Mouse (Mus musculus): ENCODE measurements at regions not wholly inside any gene's neighbourhood (a gene's known extent, or its start where the extent isn't known, plus 50 kb on each side); places are given as distances from the start of the nearest gene placed in this dataset.
A peak's percentile ranks its signal among the peaks of the same experiment; 100 is the strongest.

- no peaks in the 10 kb centered on the region for H3K4me1 ChIP-seq (ENCODE audit: control insufficient read depth, insufficient read depth, low read depth, low read length)
- H3K9me3 ChIP-seq (ENCODE audit: control insufficient read depth, low read length): peaks cover 2% of the 10 kb centered on the region; the same call in 1 of the 2 replicates
- H3K27ac ChIP-seq (ENCODE audit: low read depth, low read length): no peak overlapping the region
- H3K9ac ChIP-seq (ENCODE audit: low read depth, low read length): no peak overlapping the region
- no peaks in the 10 kb centered on the region for H3K36me3 ChIP-seq (ENCODE audit: control insufficient read depth, insufficient read depth, low read length)
- no peaks in the 10 kb centered on the region for H3K27me3 ChIP-seq (replicated peaks; ENCODE audit: control insufficient read depth, insufficient read depth, low read length)
- no peak for ATAC-seq
- WGBS: 89% methylated on average over 1 of the region's 1 CpGs
- H3K4me3 ChIP-seq (ENCODE audit: low read length): no peak overlapping the region
- no peak overlapping the region for H3K4me2 ChIP-seq (ENCODE audit: low read length)
These were observed 52.0 kb downstream of the Gm11983 start for GRCm38 (mm10) chr11:6785471-6785870.

GRCm38 (mm10) chr11:6782826-6783225, 54.6 kb downstream of the Gm11983 start:
- WGBS: 93% methylated on average over 14 of the region's 14 CpGs
- no peaks in the 10 kb centered on the region for H3K9me3 ChIP-seq (ENCODE audit: control insufficient read depth, low read length)

GRCm38 (mm10) chr11:6779752-6780151, 57.7 kb downstream of the Gm11983 start:
- H3K9me3 ChIP-seq (ENCODE audit: control insufficient read depth, low read length): no peaks in the 10 kb centered on the region
- no peak overlapping the region for H3K4me2 ChIP-seq (ENCODE audit: low read length)
- no peak overlapping the region for H3K4me3 ChIP-seq (ENCODE audit: low read length)
- no peaks in the 10 kb centered on the region for H3K36me3 ChIP-seq (ENCODE audit: control insufficient read depth, insufficient read depth, low read length)
- WGBS: 81% methylated on average over 5 of the region's 5 CpGs
- H3K4me1 ChIP-seq (ENCODE audit: control insufficient read depth, insufficient read depth, low read depth, low read length): peaks cover 4% of the 10 kb centered on the region; the same call in 1 of the 2 replicates
- H3K9ac ChIP-seq (ENCODE audit: low read depth, low read length): no peak overlapping the region
- H3K27ac ChIP-seq (ENCODE audit: low read depth, low read length): no peak overlapping the region
- no peak for ATAC-seq
- H3K27me3 ChIP-seq (replicated peaks; ENCODE audit: control insufficient read depth, insufficient read depth, low read length): no peaks in the 10 kb centered on the region

More at GRCm38 (mm10) chr11:6782826-6783225, 54.6 kb downstream of the Gm11983 start:
- no peak overlapping the region for H3K27ac ChIP-seq (ENCODE audit: low read depth, low read length)
- no peak overlapping the region for H3K4me3 ChIP-seq (ENCODE audit: low read length)
- H3K4me1 ChIP-seq (ENCODE audit: control insufficient read depth, insufficient read depth, low read depth, low read length): peaks cover 4% of the 10 kb centered on the region; the same call in 1 of the 2 replicates
- H3K4me2 ChIP-seq (ENCODE audit: low read length): no peak overlapping the region
- H3K36me3 ChIP-seq (ENCODE audit: control insufficient read depth, insufficient read depth, low read length): no peaks in the 10 kb centered on the region
- H3K27me3 ChIP-seq (replicated peaks; ENCODE audit: control insufficient read depth, insufficient read depth, low read length): no peaks in the 10 kb centered on the region
- H3K9ac ChIP-seq (ENCODE audit: low read depth, low read length): no peak overlapping the region
- no peak for ATAC-seq

GRCm38 (mm10) chr11:6778596-6779360, 58.7 kb downstream of the Gm11983 start:
- 18% methylated on average over 10 of the region's 10 CpGs for WGBS
- no peaks in the 10 kb centered on the region for H3K9me3 ChIP-seq (ENCODE audit: control insufficient read depth, low read length)
- no peaks in the 10 kb centered on the region for H3K27me3 ChIP-seq (replicated peaks; ENCODE audit: control insufficient read depth, insufficient read depth, low read length)
- H3K27ac ChIP-seq (ENCODE audit: low read depth, low read length): no peak overlapping the region
- no peak overlapping the region for H3K9ac ChIP-seq (ENCODE audit: low read depth, low read length)
- ATAC-seq: no peak
- H3K36me3 ChIP-seq (ENCODE audit: control insufficient read depth, insufficient read depth, low read length): no peaks in the 10 kb centered on the region
- H3K4me2 ChIP-seq (ENCODE audit: low read length): no peak overlapping the region
- H3K4me1 ChIP-seq (ENCODE audit: control insufficient read depth, insufficient read depth, low read depth, low read length): peaks cover 4% of the 10 kb centered on the region; the same call in 1 of the 2 replicates
- H3K4me3 ChIP-seq (ENCODE audit: low read length): no peak overlapping the region

GRCm38 (mm10) chr11:6777566-6777965, 59.9 kb downstream of the Gm11983 start:
- Histone ChIP-seq H3K4me2 (ENCODE audit: low read length) (no peak overlapping the region), H3K27me3 (replicated peaks; ENCODE audit: control insufficient read depth, insufficient read depth, low read length) (no peaks in the 10 kb centered on the region), H3K27ac (ENCODE audit: low read depth, low read length) (no peak overlapping the region), H3K9ac (ENCODE audit: low read depth, low read length) (no peak overlapping the region), H3K4me1 (ENCODE audit: control insufficient read depth, insufficient read depth, low read depth, low read length) (peaks cover 4% of the 10 kb centered on the region; the same call in 1 of the 2 replicates), H3K36me3 (ENCODE audit: control insufficient read depth, insufficient read depth, low read length) (no peaks in the 10 kb centered on the region), H3K9me3 (ENCODE audit: control insufficient read depth, low read length) (no peaks in the 10 kb centered on the region), H3K4me3 (ENCODE audit: low read length) (no peak overlapping the region)
- 83% methylated on average over 1 of the region's 1 CpGs for WGBS
- ATAC-seq: no peak

GRCm38 (mm10) chr11:6774656-6775055, 62.8 kb downstream of the Gm11983 start:
- H3K4me3 ChIP-seq (ENCODE audit: low read length): no peak overlapping the region
- H3K36me3 ChIP-seq (ENCODE audit: control insufficient read depth, insufficient read depth, low read length): no peaks in the 10 kb centered on the region
- H3K9ac ChIP-seq (ENCODE audit: low read depth, low read length): no peak overlapping the region
- no peak for ATAC-seq
- 0 out of 2 replicates have a peak, but pooled peaks cover 2% of the 10 kb centered on the region for H3K9me3 ChIP-seq (ENCODE audit: control insufficient read depth, low read length)
- peaks cover 4% of the 10 kb centered on the region; the same call in 1 of the 2 replicates for H3K4me1 ChIP-seq (ENCODE audit: control insufficient read depth, insufficient read depth, low read depth, low read length)
- no peak overlapping the region for H3K27ac ChIP-seq (ENCODE audit: low read depth, low read length)
- H3K27me3 ChIP-seq (replicated peaks; ENCODE audit: control insufficient read depth, insufficient read depth, low read length): no peaks in the 10 kb centered on the region
- H3K4me2 ChIP-seq (ENCODE audit: low read length): no peak overlapping the region
- 77% methylated on average over 4 of the region's 4 CpGs for WGBS

GRCm38 (mm10) chr11:6773951-6774350, 63.5 kb downstream of the Gm11983 start:
- ATAC-seq: no peak
- 90% methylated on average over 5 of the region's 5 CpGs for WGBS
- Histone ChIP-seq H3K4me1 (ENCODE audit: control insufficient read depth, insufficient read depth, low read depth, low read length) (peaks cover 4% of the 10 kb centered on the region; the same call in 1 of the 2 replicates), H3K4me3 (ENCODE audit: low read length) (no peak overlapping the region), H3K4me2 (ENCODE audit: low read length) (no peak overlapping the region), H3K27me3 (replicated peaks; ENCODE audit: control insufficient read depth, insufficient read depth, low read length) (no peaks in the 10 kb centered on the region), H3K9ac (ENCODE audit: low read depth, low read length) (no peak overlapping the region), H3K27ac (ENCODE audit: low read depth, low read length) (no peak overlapping the region), H3K9me3 (ENCODE audit: control insufficient read depth, low read length) (0 out of 2 replicates have a peak, but pooled peaks cover 2% of the 10 kb centered on the region), H3K36me3 (ENCODE audit: control insufficient read depth, insufficient read depth, low read length) (no peaks in the 10 kb centered on the region)

GRCm38 (mm10) chr11:6773364-6773763, 64.1 kb downstream of the Gm11983 start:
- 0 out of 2 replicates have a peak, but pooled peaks cover 2% of the 10 kb centered on the region for H3K9me3 ChIP-seq (ENCODE audit: control insufficient read depth, low read length)
- H3K27ac ChIP-seq (ENCODE audit: low read depth, low read length): no peak overlapping the region
- ATAC-seq: no peak
- no peaks in the 10 kb centered on the region for H3K4me1 ChIP-seq (ENCODE audit: control insufficient read depth, insufficient read depth, low read depth, low read length)
- 9% methylated on average over 1 of the region's 1 CpGs for WGBS
- H3K27me3 ChIP-seq (replicated peaks; ENCODE audit: control insufficient read depth, insufficient read depth, low read length): no peaks in the 10 kb centered on the region
- no peak overlapping the region for H3K4me2 ChIP-seq (ENCODE audit: low read length)
- H3K36me3 ChIP-seq (ENCODE audit: control insufficient read depth, insufficient read depth, low read length): no peaks in the 10 kb centered on the region
- no peak overlapping the region for H3K9ac ChIP-seq (ENCODE audit: low read depth, low read length)
- no peak overlapping the region for H3K4me3 ChIP-seq (ENCODE audit: low read length)

- 0 out of 2 replicates have a peak, but pooled peaks have one; percentile 3 for ATAC-seq
- Histone ChIP-seq H3K4me1 (ENCODE audit: control insufficient read depth, insufficient read depth, low read depth, low read length) (no peaks in the 10 kb centered on the region), H3K4me2 (ENCODE audit: low read length) (no peak overlapping the region), H3K27ac (ENCODE audit: low read depth, low read length) (no peak overlapping the region), H3K36me3 (ENCODE audit: control insufficient read depth, insufficient read depth, low read length) (no peaks in the 10 kb centered on the region), H3K27me3 (replicated peaks; ENCODE audit: control insufficient read depth, insufficient read depth, low read length) (no peaks in the 10 kb centered on the region), H3K4me3 (ENCODE audit: low read length) (no peak overlapping the region), H3K9me3 (ENCODE audit: control insufficient read depth, low read length) (0 out of 2 replicates have a peak, but pooled peaks cover 2% of the 10 kb centered on the region), H3K9ac (ENCODE audit: low read depth, low read length) (no peak overlapping the region)
- WGBS: 81% methylated on average over 7 of the region's 7 CpGs
These were observed 68.1 kb downstream of the Gm11983 start for GRCm38 (mm10) chr11:6769437-6769765.
